Mouse (Mus musculus) MEL (cell line): ENCODE data around the gene Arrdc3. TPM values are rescaled to one million over a fixed set of nuclear protein-coding genes. Genes with fewer than 3 reads are reported as not detected.

Source experiments
- DNase-seq: peaks from one replicate; pipeline ENCODE4 v3.0.0; 2011; ENCODE audit warnings: low read depth, low spot score
- H3K27ac ChIP-seq: 2 replicates; pipeline ENCODE4 v1.5.1; 2012; ENCODE audit warnings: low read depth, mild to moderate bottlenecking, control low read depth, low read length, moderate library complexity; ENCODE audit not compliant: control insufficient read depth
- H3K27me3 ChIP-seq, 2 experiments: fragments of 150-350 bp in 1 of 2; sonication (generic) in 1 of 2; 2 replicates each; pipeline ENCODE4 v1.6.1; 2012; ENCODE audit warnings: low read length in 2 of 2, mild to moderate bottlenecking in 2 of 2, improper control_type of control experiment in 1 of 2, moderate library complexity in 1 of 2; ENCODE audit not compliant: insufficient read depth in 2 of 2, control insufficient read depth in 1 of 2
- H3K36me3 ChIP-seq, 2 experiments: 2 replicates each; pipeline ENCODE4 v1.6.1; 2012 to 2014; ENCODE audit warnings: low read length in 2 of 2, improper control_type of control experiment in 1 of 2, inconsistent platforms in 1 of 2, mild to moderate bottlenecking in 1 of 2; ENCODE audit not compliant: insufficient read depth in 2 of 2, control insufficient read depth in 1 of 2
- H3K4me1 ChIP-seq, 2 experiments: fragments of 150-350 bp in 1 of 2; sonication (generic) in 1 of 2; 2 replicates each; pipeline ENCODE4 v1.6.1; 2012; ENCODE audit warnings: low read length in 2 of 2, improper control_type of control experiment in 1 of 2, mild to moderate bottlenecking in 1 of 2; ENCODE audit not compliant: insufficient read depth in 2 of 2, control insufficient read depth in 1 of 2
- H3K4me3 ChIP-seq, 2 experiments: fragments of 150-350 bp in 1 of 2; sonication (generic) in 1 of 2; 2 replicates each; pipeline ENCODE4 v1.5.1; 2012; ENCODE audit warnings: low read depth in 2 of 2, low read length in 2 of 2, mild to moderate bottlenecking in 2 of 2, moderate library complexity in 2 of 2, control low read depth in 1 of 2, improper control_type of control experiment in 1 of 2; ENCODE audit not compliant: control insufficient read depth in 1 of 2, insufficient read depth in 1 of 2
- H3K79me2 ChIP-seq: 2 replicates; pipeline ENCODE4 v1.6.1; 2012; ENCODE audit warnings: mild to moderate bottlenecking, low read length, moderate library complexity; ENCODE audit not compliant: control insufficient read depth, poor library complexity, insufficient read depth
- H3K9ac ChIP-seq: 2 replicates; pipeline ENCODE4 v1.6.1; 2012; ENCODE audit warnings: low read depth, mild to moderate bottlenecking, control low read depth, low read length, moderate library complexity; ENCODE audit not compliant: control insufficient read depth, poor library complexity, severe bottlenecking
- H3K9me3 ChIP-seq: fragments of 150-350 bp; sonication (generic); replicated peaks from 2 replicates; pipeline ENCODE4 v1.6.1; 2012; ENCODE audit warnings: mild to moderate bottlenecking, low read length, improper control_type of control experiment, moderate library complexity; ENCODE audit not compliant: insufficient read depth
- BHLHE40 ChIP-seq: IDR thresholded peaks from 2 replicates; pipeline ENCODE4 v1.6.1; 2012; ENCODE audit warnings: low read depth, mild to moderate bottlenecking, inconsistent platforms, low read length, improper control_type of control experiment, borderline replicate concordance
- CHD1 ChIP-seq: IDR thresholded peaks from 2 replicates; pipeline ENCODE4 v1.6.1; 2012; ENCODE audit warnings: low read depth, mild to moderate bottlenecking, inconsistent platforms, low read length, improper control_type of control experiment
- CHD2 ChIP-seq: IDR thresholded peaks from 2 replicates; pipeline ENCODE4 v1.6.1; 2011; ENCODE audit warnings: low read length, improper control_type of control experiment
- CTCF ChIP-seq, 3 experiments: IDR thresholded peaks in 2 of 3; conservative IDR thresholded peaks in 1 of 3; 2 replicates each; pipeline ENCODE4 v1.5.1; 2011 to 2012; ENCODE audit warnings: low read length in 3 of 3, low read depth in 2 of 3, mild to moderate bottlenecking in 2 of 3, improper control_type of control experiment in 1 of 3, inconsistent platforms in 1 of 3, mixed read lengths in 1 of 3, moderate library complexity in 1 of 3; ENCODE audit not compliant: control insufficient read depth in 1 of 3, insufficient read depth in 1 of 3, poor library complexity in 1 of 3, severe bottlenecking in 1 of 3
- EP300 ChIP-seq, 2 experiments: IDR thresholded peaks; 2 replicates each; pipeline ENCODE4 v1.6.1; 2011; ENCODE audit warnings: improper control_type of control experiment in 2 of 2, low read length in 2 of 2, low read depth in 1 of 2, mild to moderate bottlenecking in 1 of 2
- ETS1 ChIP-seq: IDR thresholded peaks from 2 replicates; pipeline ENCODE4 v1.6.1; 2012; ENCODE audit warnings: low read depth, mild to moderate bottlenecking, inconsistent platforms, low read length, improper control_type of control experiment, moderate library complexity
- GATA1 ChIP-seq: IDR thresholded peaks from 2 replicates; pipeline ENCODE4 v1.6.1; 2011; ENCODE audit warnings: low read depth, low read length, improper control_type of control experiment
- HCFC1 ChIP-seq: IDR thresholded peaks from 2 replicates; pipeline ENCODE4 v1.6.1; 2012; ENCODE audit warnings: low read depth, mild to moderate bottlenecking, inconsistent platforms, low read length, improper control_type of control experiment, moderate library complexity
- JUND ChIP-seq: IDR thresholded peaks from 2 replicates; pipeline ENCODE4 v1.6.1; 2011; ENCODE audit warnings: low read depth, mild to moderate bottlenecking, improper control_type of control experiment, low read length
- MAFK ChIP-seq: IDR thresholded peaks from 2 replicates; pipeline ENCODE4 v1.6.1; 2011; ENCODE audit warnings: low read depth, mild to moderate bottlenecking, low read length, improper control_type of control experiment, borderline replicate concordance
- MAX ChIP-seq: IDR thresholded peaks from 2 replicates; pipeline ENCODE4 v1.6.1; 2011; ENCODE audit warnings: low read length, improper control_type of control experiment
- MXI1 ChIP-seq: IDR thresholded peaks from 2 replicates; pipeline ENCODE4 v1.6.1; 2011; ENCODE audit warnings: mild to moderate bottlenecking, low read depth, low read length, improper control_type of control experiment
- MYC ChIP-seq: IDR thresholded peaks from 2 replicates; pipeline ENCODE4 v1.6.1; 2011; ENCODE audit warnings: low read depth, mild to moderate bottlenecking, low read length, improper control_type of control experiment, moderate library complexity
- NELFE ChIP-seq: IDR thresholded peaks from 2 replicates; pipeline ENCODE4 v1.6.1; 2011; ENCODE audit warnings: low read depth, low read length, improper control_type of control experiment
- NRF1 ChIP-seq: IDR thresholded peaks from 2 replicates; pipeline ENCODE4 v1.6.1; 2014; ENCODE audit warnings: low read depth, mild to moderate bottlenecking, inconsistent platforms, low read length, improper control_type of control experiment, moderate library complexity; ENCODE audit not compliant: poor library complexity, insufficient read depth, severe bottlenecking
- POLR2A ChIP-seq, 2 experiments: IDR thresholded peaks; 2 replicates each; pipeline ENCODE4 v1.6.1; 2011 to 2012; ENCODE audit warnings: low read length in 2 of 2, mild to moderate bottlenecking in 2 of 2, control low read depth in 1 of 2, improper control_type of control experiment in 1 of 2, low read depth in 1 of 2, moderate library complexity in 1 of 2; ENCODE audit not compliant: control insufficient read depth in 1 of 2, insufficient read depth in 1 of 2, poor library complexity in 1 of 2
- POLR2AphosphoS2 ChIP-seq: IDR thresholded peaks from 2 replicates; pipeline ENCODE4 v1.6.1; 2011; ENCODE audit warnings: low read length, improper control_type of control experiment
- POLR2AphosphoS5 ChIP-seq: IDR thresholded peaks from 2 replicates; pipeline ENCODE4 v1.6.1; 2012; ENCODE audit warnings: low read depth, borderline replicate concordance, mild to moderate bottlenecking, inconsistent platforms, low read length, moderate library complexity, mixed read lengths
- RAD21 ChIP-seq: IDR thresholded peaks from 2 replicates; pipeline ENCODE4 v1.6.1; 2011; ENCODE audit warnings: mild to moderate bottlenecking, low read depth, low read length, improper control_type of control experiment
- SIN3A ChIP-seq: IDR thresholded peaks from 2 replicates; pipeline ENCODE4 v1.6.1; 2012; ENCODE audit warnings: low read length, improper control_type of control experiment, inconsistent platforms
- SMC3 ChIP-seq: IDR thresholded peaks from 2 replicates; pipeline ENCODE4 v1.6.1; 2011; ENCODE audit warnings: low read depth, low read length, improper control_type of control experiment
- TAL1 ChIP-seq: IDR thresholded peaks from 2 replicates; pipeline ENCODE4 v1.6.1; 2012; ENCODE audit warnings: mild to moderate bottlenecking, inconsistent platforms, low read length, moderate library complexity, mixed read lengths
- TBP ChIP-seq: IDR thresholded peaks from 2 replicates; pipeline ENCODE4 v1.8.0; 2011; ENCODE audit warnings: low read depth, low read length, improper control_type of control experiment
- TCF12 ChIP-seq: IDR thresholded peaks from 2 replicates; pipeline ENCODE4 v1.6.1; 2014; ENCODE audit warnings: low read depth, mild to moderate bottlenecking, inconsistent platforms, low read length, improper control_type of control experiment, moderate library complexity
- USF2 ChIP-seq, 2 experiments: IDR thresholded peaks; 2 replicates each; pipeline ENCODE4 v1.6.1; 2011 to 2012; ENCODE audit warnings: improper control_type of control experiment in 2 of 2, low read length in 2 of 2, borderline replicate concordance in 1 of 2, inconsistent platforms in 1 of 2, low read depth in 1 of 2, mild to moderate bottlenecking in 1 of 2; ENCODE audit not compliant: insufficient read depth in 1 of 2
- ZC3H11A ChIP-seq: IDR thresholded peaks from 2 replicates; pipeline ENCODE4 v1.6.1; 2012; ENCODE audit warnings: low read depth, mild to moderate bottlenecking, inconsistent platforms, low read length, improper control_type of control experiment
- ZMIZ1 ChIP-seq: IDR thresholded peaks from 2 replicates; pipeline ENCODE4 v1.6.1; 2012; ENCODE audit warnings: low read depth, mild to moderate bottlenecking, inconsistent platforms, low read length, improper control_type of control experiment, moderate library complexity
- ZNF384 ChIP-seq: IDR thresholded peaks from 2 replicates; pipeline ENCODE4 v1.6.1; 2012; ENCODE audit warnings: low read depth, mild to moderate bottlenecking, inconsistent platforms, low read length, improper control_type of control experiment
- polyA plus RNA-seq, 2 experiments: library from polyadenylated mRNA; stranded (reverse) in 1 of 2; unstranded in 1 of 2; fragments of >175 nt in 1 of 2; fragments of >200 nt in 1 of 2; gene quantifications; 2 replicates each; pipeline versions ENCODE4 v1.2.1 to v1.2.4; 2012; ENCODE audit warnings: low replicate concordance in 2 of 2, low read depth in 1 of 2; ENCODE audit not compliant: insufficient read length in 2 of 2, insufficient read depth in 1 of 2, missing spikeins in 1 of 2
- total RNA-seq: library from RNA; depleted of rRNA; stranded (reverse); fragments of 300-350 nt; gene quantifications from 2 replicates; pipeline ENCODE4 v1.2.3, GENCODE M21; 2012; rRNA removed

Gene Arrdc3
- total RNA-seq, result 1.3 and 1.5 TPM in 2 replicates
- polyA plus RNA-seq, result 1 to 10 TPM in 1 of 2 experiments, not detected in 1; 3.5 TPM

DNA sequence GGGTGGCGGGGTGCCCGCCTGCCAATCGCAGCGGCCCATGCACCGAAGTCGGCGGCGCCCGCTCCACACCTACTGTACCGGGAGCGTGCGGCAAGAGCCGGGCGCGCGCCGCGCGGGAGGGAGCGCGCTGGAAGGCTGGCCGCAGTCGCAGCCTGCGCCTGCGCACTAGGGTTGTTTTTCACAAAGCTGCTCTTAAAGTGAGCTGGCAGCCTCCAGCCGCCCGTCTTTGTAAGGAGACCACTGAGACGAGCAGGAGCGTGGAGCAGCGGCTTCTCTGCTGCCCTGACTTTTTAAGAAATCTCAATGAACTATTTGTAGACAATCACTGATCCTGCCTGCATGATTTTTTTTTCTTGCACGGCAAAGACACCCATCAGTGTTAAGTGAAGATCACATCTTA, at the start of gene Arrdc3:
Arrdc3 (plus strand) TSS at position 195 of the 400 bp plus-strand sequence.
- H3K27ac ChIP-seq, result peak within 1 kb of the TSS; percentile 80
- H3K36me3 ChIP-seq, result peaks cover 0 to 3% of the 10 kb centered on the region in 2 experiments; a peak in 2 of 4 replicates
- peak within 1 kb of the TSS; percentile 97 for H3K9ac ChIP-seq
- H3K4me1 ChIP-seq, result no peaks in the 10 kb centered on the region
- no peaks in the 10 kb centered on the region for H3K9me3 ChIP-seq
- no peak for TF ChIP-seq EP300 (IDR thresholded peaks at IDR 0.05; ENCODE audit: low read depth in 1 of 2, low read length in 2 of 2)
- TF ChIP-seq MXI1, result peak; percentile 59
- TF ChIP-seq TAL1, result no peak
- TF ChIP-seq MAX, result no peak
- TF ChIP-seq ETS1, result peak; percentile 37
- no peak for TF ChIP-seq CHD2
- TF ChIP-seq POLR2AphosphoS5, result 0 out of 2 replicates have a peak, but pooled peaks have one; percentile 93
- TF ChIP-seq HCFC1, result peak; percentile 55; the same call in 1 of the 2 replicates
- TF ChIP-seq NRF1, result peak; percentile 85
- peak; percentile 92 for TF ChIP-seq NELFE
- no peak for TF ChIP-seq CHD1
- peak; percentile 88 for TF ChIP-seq ZMIZ1
- TF ChIP-seq USF2 (IDR thresholded peaks at IDR 0.05; ENCODE audit: borderline replicate concordance in 1 of 2, insufficient read depth in 1 of 2, low read depth in 1 of 2, low read length in 2 of 2), result no peak
- TF ChIP-seq POLR2A (IDR thresholded peaks at IDR 0.05; ENCODE audit: control insufficient read depth in 1 of 2, insufficient read depth in 1 of 2, low read depth in 1 of 2, low read length in 2 of 2, poor library complexity in 1 of 2), result peak; percentile 85 to 93; a peak in 3 of 4 replicates
- TF ChIP-seq TBP, result peak; percentile 92
- TF ChIP-seq ZNF384, result peak; percentile 59; the same call in 1 of the 2 replicates
- peak; percentile 59; the same call in 1 of the 2 replicates for TF ChIP-seq SIN3A
- TF ChIP-seq TCF12, result peak; percentile 57
- peak; percentile 71 for TF ChIP-seq POLR2AphosphoS2
- TF ChIP-seq, all 39 proteins: peak for 13
- peaks cover 6% of the 10 kb centered on the region; the same call in 1 of the 2 replicates for H3K79me2 ChIP-seq
- DNase-seq, result peak; percentile 97
- peak within 1 kb of the TSS; percentile 70 to 91 for H3K4me3 ChIP-seq
- no peaks in the 10 kb centered on the region for H3K27me3 ChIP-seq

DNA sequence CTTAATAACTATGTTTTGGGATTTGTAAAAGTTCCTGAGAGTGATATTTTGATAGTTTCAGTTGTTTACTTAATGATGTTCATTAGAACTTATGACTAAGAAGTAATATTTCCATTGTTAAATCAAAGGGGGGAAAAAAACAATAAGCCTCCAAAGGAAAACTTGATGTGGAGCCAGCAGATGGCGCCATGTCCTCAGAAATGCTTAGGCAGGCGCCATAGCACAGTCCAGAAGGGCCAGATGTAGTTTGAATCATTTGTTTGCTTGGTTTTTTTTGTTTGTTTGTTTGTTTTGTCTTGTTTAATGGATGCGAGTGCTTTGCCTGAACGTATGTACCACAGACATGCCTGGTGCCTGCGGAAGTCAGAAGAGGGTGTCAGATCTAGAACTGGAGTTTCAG, 21.0 kb upstream of the Arrdc3 start:
- Histone ChIP-seq H3K27ac (no peak overlapping the region), H3K36me3 (no peaks in the 10 kb centered on the region), H3K9ac (no peak overlapping the region), H3K79me2 (no peaks in the 10 kb centered on the region), H3K4me3 (no peak overlapping the region), H3K27me3 (no peaks in the 10 kb centered on the region; a peak in 1 of 4 replicates), H3K4me1 (no peaks in the 10 kb centered on the region), H3K9me3 (no peaks in the 10 kb centered on the region)
- TF ChIP-seq CTCF (IDR thresholded peaks at IDR 0.05 in 2 of 3, conservative IDR thresholded peaks at IDR 0.05 in 1 of 3; ENCODE audit: control insufficient read depth in 1 of 3, insufficient read depth in 1 of 3, low read depth in 2 of 3, low read length in 3 of 3, poor library complexity in 1 of 3, severe bottlenecking in 1 of 3), result peak; percentile 17 to 93 (median 81); a peak in 5 of 6 replicates
- no peak for TF ChIP-seq POLR2AphosphoS2
- no peak for TF ChIP-seq MAFK
- no peak for TF ChIP-seq MXI1
- peak; percentile 87 for TF ChIP-seq SMC3
- peak; percentile 57 for TF ChIP-seq ZNF384
- no peak for TF ChIP-seq CHD2
- TF ChIP-seq JUND, result no peak
- TF ChIP-seq GATA1, result no peak
- TF ChIP-seq ZMIZ1, result no peak
- TF ChIP-seq ZC3H11A, result peak; percentile 86
- no peak for TF ChIP-seq CHD1
- peak; percentile 98 for TF ChIP-seq RAD21
- no peak for TF ChIP-seq USF2 (IDR thresholded peaks at IDR 0.05; ENCODE audit: borderline replicate concordance in 1 of 2, insufficient read depth in 1 of 2, low read depth in 1 of 2, low read length in 2 of 2)
- TF ChIP-seq HCFC1, result no peak
- TF ChIP-seq TBP, result no peak
- no peak for TF ChIP-seq BHLHE40
- TF ChIP-seq MYC, result no peak
- no peak for TF ChIP-seq SIN3A
- TF ChIP-seq EP300 (IDR thresholded peaks at IDR 0.05; ENCODE audit: low read depth in 1 of 2, low read length in 2 of 2), result no peak
- DNase-seq, result peak; percentile 67
